Mouse (Mus musculus) embryonic facial prominence, embryonic 12.5 days (tissue): ENCODE data around the gene Canx. TPM values are rescaled to one million over a fixed set of nuclear protein-coding genes. Genes with fewer than 3 reads are reported as not detected.
A peak's percentile ranks its signal among the peaks of the same experiment; 100 is the strongest.

Source experiments
- ATAC-seq: fragments of 200-750 bp; cut with Nextera tagmentation; 2 replicates; pipeline ENCODE4 v1.8.0; 2017; ENCODE audit not compliant: insufficient number of reproducible peaks, insufficient read depth, low FRiP score, low TSS enrichment
- H3K27ac ChIP-seq: fragments of 300-500 bp; sonication (generic); 2 replicates; pipeline ENCODE4 v1.5.1; 2016; ENCODE audit warnings: mild to moderate bottlenecking
- H3K27me3 ChIP-seq: fragments of 300-500 bp; sonication (generic); 2 replicates; pipeline ENCODE4 v1.6.1; 2016; ENCODE audit warnings: mild to moderate bottlenecking, moderate library complexity
- H3K36me3 ChIP-seq: fragments of 300-500 bp; sonication (generic); 2 replicates; pipeline ENCODE4 v1.6.1; 2016; ENCODE audit warnings: mild to moderate bottlenecking
- H3K4me1 ChIP-seq: fragments of 300-500 bp; sonication (generic); 2 replicates; pipeline ENCODE4 v1.6.1; 2016
- H3K4me2 ChIP-seq: fragments of 300-500 bp; sonication (generic); replicated peaks from 2 replicates; pipeline ENCODE4 v1.6.1; 2016; ENCODE audit warnings: mild to moderate bottlenecking, moderate library complexity
- H3K4me3 ChIP-seq: fragments of 300-500 bp; sonication (generic); 2 replicates; pipeline ENCODE4 v1.5.1; 2016; ENCODE audit warnings: mild to moderate bottlenecking
- H3K9ac ChIP-seq: fragments of 300-500 bp; sonication (generic); 2 replicates; pipeline ENCODE4 v1.6.1; 2016; ENCODE audit warnings: mild to moderate bottlenecking, moderate library complexity
- H3K9me3 ChIP-seq: fragments of 300-500 bp; sonication (generic); 2 replicates; pipeline ENCODE4 v1.6.1; 2016; ENCODE audit warnings: mild to moderate bottlenecking, moderate library complexity
- WGBS: fragments of 180-500 bp; shearing (Covaris S2); methylation state at CpG from one replicate; pipeline ENCODE4 v1.1.7; 2016; 5-methylcytosine and 5-hydroxymethylcytosine counted together
- polyA plus RNA-seq: library from polyadenylated mRNA; unstranded; fragments of >200 nt; fragmentation: Nextera tagmentation; extraction: Ambion mirVana; gene quantifications from 2 replicates; pipeline ENCODE4 v1.2.1, GENCODE M21; 2016

Canx gene
- polyA plus RNA-seq, 1 experiment from 2014 or later, result 307 TPM

DNA sequence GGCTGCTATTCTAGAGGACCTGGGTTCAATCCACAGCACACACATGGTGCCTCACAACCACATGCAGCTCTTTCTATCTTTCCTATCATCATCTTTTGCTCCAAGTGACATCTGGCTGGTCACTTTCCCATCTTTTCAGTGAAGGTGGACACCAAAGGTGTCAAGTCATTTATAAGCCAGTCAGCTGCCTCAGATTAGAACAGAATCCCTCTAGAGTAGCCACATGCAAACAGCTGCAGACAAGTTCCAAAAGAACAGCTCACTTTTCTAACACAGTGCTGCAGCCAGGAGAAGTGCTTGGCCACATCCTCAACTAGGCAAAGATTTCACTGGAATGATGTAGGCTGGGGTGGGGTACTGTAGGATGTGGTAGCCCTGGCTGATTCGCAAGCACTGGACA, 55.6 kb downstream of the Canx start:
- H3K27me3 ChIP-seq, result no peaks in the 10 kb centered on the region
- peaks cover 23% of the 10 kb centered on the region for H3K36me3 ChIP-seq
- no peaks in the 10 kb centered on the region for H3K4me1 ChIP-seq
- no peak overlapping the region for H3K4me3 ChIP-seq
- no peak for ATAC-seq
- H3K9ac ChIP-seq, result no peak overlapping the region
- H3K4me2 ChIP-seq, result no peak overlapping the region
- H3K27ac ChIP-seq, result no peak overlapping the region
- no peaks in the 10 kb centered on the region for H3K9me3 ChIP-seq
- 93% methylated on average over 1 of the region's 1 CpGs for WGBS

DNA sequence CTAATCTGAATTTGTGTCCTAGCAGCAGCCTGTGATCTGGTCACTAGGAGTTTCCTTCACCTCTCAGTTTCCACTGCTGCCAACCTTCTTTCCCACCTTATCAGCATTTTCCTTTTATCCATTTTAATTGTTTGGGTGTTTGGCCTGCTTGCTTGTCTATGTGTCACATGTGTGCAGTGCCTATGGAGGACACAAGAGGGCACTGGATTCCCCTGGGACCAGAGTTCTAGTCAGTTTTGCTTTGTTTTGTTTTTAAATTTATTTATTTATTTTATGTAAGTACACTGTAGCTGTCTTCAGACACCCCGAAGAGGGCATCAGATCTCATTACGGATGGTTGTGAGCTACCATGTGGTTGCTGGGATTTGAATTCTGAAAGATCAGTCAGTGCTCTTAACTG, 56.3 kb downstream of the Canx start:
- no peak overlapping the region for H3K4me3 ChIP-seq
- WGBS, result 75% methylated on average over 2 of the region's 2 CpGs
- H3K27ac ChIP-seq, result no peak overlapping the region
- no peaks in the 10 kb centered on the region for H3K4me1 ChIP-seq
- no peak overlapping the region for H3K9ac ChIP-seq
- H3K36me3 ChIP-seq, result peaks cover 29% of the 10 kb centered on the region
- ATAC-seq, result no peak
- H3K9me3 ChIP-seq, result no peaks in the 10 kb centered on the region
- no peak overlapping the region for H3K4me2 ChIP-seq
- no peaks in the 10 kb centered on the region for H3K27me3 ChIP-seq

DNA sequence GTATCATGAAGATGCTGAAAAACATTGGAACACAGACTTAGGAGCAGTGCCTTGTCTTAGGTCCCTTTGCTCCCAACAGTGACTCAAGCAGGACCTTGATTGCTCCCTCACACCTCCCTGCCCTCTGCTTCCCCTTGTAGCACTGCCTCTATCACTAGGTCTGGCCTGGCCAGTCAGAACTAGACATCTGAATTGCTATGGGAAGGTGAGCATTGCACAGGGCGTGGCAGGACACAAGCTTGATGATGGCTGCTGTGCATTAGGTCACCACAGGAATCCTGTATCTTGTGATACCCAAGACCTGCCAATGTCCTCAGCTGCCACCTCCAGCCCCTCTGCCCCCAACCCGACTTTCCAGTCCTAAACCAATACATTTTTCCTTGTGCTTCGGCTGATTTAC, 58.5 kb downstream of the Canx start:
- no peak overlapping the region for H3K27ac ChIP-seq
- 91% methylated on average over 3 of the region's 3 CpGs for WGBS
- ATAC-seq, result no peak
- H3K4me2 ChIP-seq, result no peak overlapping the region
- H3K4me1 ChIP-seq, result no peaks in the 10 kb centered on the region
- H3K27me3 ChIP-seq, result no peaks in the 10 kb centered on the region
- H3K36me3 ChIP-seq, result peaks cover 46% of the 10 kb centered on the region
- H3K9ac ChIP-seq, result no peak overlapping the region
- H3K9me3 ChIP-seq, result no peaks in the 10 kb centered on the region
- no peak overlapping the region for H3K4me3 ChIP-seq

DNA sequence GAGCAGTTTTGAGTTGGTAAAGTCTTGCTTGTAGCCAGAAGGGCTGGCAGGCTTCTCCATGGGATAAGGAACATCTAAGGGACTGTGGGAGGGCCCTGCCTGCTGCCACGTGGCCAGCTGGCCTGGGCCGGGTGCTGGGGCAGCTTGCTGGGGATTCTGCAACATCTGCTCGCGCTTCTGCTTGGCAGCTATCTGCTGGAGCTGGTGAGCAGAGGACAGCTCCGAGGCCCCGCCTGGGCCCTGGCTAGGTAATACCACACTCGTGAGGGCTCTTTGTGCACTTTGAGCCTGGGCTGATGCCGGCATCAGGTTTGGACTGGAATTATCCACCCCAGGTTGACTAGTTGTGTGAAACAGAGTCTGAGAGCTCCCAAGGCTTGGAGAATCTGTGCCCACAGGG, 59.5 kb downstream of the Canx start:
- H3K27me3 ChIP-seq, result no peaks in the 10 kb centered on the region
- no peak overlapping the region for H3K4me3 ChIP-seq
- H3K4me1 ChIP-seq, result no peaks in the 10 kb centered on the region
- no peak overlapping the region for H3K4me2 ChIP-seq
- no peak overlapping the region for H3K27ac ChIP-seq
- H3K9ac ChIP-seq, result no peak overlapping the region
- WGBS, result 91% methylated on average over 8 of the region's 8 CpGs
- H3K9me3 ChIP-seq, result no peaks in the 10 kb centered on the region
- no peak for ATAC-seq
- peaks cover 57% of the 10 kb centered on the region for H3K36me3 ChIP-seq

DNA sequence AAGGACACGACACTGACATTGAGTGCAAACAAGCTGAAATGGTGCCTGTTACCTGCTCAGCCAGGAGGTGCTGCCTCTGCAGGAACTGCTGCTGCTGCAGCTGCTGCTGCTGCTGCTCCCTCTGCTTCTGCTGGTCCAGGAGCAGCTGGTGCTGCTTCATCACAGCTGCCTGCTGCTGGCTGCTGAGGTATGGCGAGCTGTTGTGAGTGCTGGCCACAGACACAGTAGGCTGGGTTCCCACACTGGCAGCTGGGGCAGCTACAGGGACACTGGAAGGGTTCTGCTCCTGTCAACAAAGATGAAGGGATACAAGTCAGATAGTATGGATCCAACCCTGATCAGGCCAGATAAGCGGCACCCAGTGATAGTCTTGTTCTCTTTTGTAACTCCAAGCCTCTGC, 62.3 kb downstream of the Canx start:
- H3K4me1 ChIP-seq, result no peaks in the 10 kb centered on the region
- H3K27ac ChIP-seq, result no peak overlapping the region
- no peak for ATAC-seq
- H3K9ac ChIP-seq, result no peak overlapping the region
- H3K4me3 ChIP-seq, result no peak overlapping the region
- H3K4me2 ChIP-seq, result no peak overlapping the region
- H3K36me3 ChIP-seq, result peaks cover 83% of the 10 kb centered on the region
- H3K9me3 ChIP-seq, result no peaks in the 10 kb centered on the region
- 86% methylated on average over 3 of the region's 3 CpGs for WGBS
- H3K27me3 ChIP-seq, result no peaks in the 10 kb centered on the region

DNA sequence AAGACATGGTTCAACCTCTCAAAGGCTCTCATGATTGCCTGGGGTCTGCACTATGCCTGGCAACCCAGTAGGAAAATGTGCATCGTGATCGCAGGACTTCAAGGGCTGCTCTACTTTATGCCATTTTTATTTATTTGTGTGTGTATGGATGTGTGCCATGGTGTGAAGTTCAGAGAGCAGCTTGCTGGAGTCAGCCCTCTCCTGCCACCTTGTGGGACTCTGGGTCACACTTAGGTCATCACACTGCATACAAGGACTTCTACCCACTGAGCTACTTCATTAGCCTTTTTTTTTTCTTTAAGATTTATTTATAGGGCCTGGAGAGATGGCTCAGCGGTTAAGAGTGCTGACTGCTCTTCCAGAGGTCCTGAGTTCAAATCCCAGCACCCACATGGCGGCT, 63.5 kb downstream of the Canx start:
- 97% methylated on average over 4 of the region's 4 CpGs for WGBS
- ATAC-seq, result no peak

DNA sequence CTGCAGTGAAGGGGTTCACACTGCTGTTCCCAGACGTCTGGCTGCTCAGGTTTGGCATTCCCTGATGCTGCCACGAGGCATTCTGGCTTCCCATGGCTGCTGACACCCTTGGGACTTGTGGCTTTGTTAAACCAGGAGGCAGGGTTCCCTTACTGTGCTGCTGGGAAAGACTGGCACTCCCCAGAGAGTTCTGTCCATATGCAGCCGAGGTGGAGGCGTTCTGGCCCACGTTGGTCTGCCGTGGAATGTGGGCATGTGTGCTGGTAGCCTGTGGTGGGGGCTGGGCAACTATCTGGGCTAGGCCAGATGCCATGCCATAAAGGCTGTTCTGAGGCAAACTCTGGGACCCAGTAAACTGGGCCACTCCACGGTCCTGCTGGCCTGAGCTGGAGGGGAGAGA, 67.2 kb downstream of the Canx start:
- Histone ChIP-seq H3K36me3 (peaks cover 73% of the 10 kb centered on the region), H3K4me1 (no peaks in the 10 kb centered on the region), H3K9me3 (no peaks in the 10 kb centered on the region), H3K27me3 (no peaks in the 10 kb centered on the region), H3K4me2 (no peak overlapping the region), H3K27ac (no peak overlapping the region), H3K4me3 (no peak overlapping the region), H3K9ac (no peak overlapping the region)
- ATAC-seq, result no peak
- 84% methylated on average over 7 of the region's 7 CpGs for WGBS

More for the DNA sequence above, 63.5 kb downstream of the Canx start:
- Histone ChIP-seq H3K4me3 (no peak overlapping the region), H3K9ac (no peak overlapping the region), H3K4me1 (no peaks in the 10 kb centered on the region), H3K27me3 (no peaks in the 10 kb centered on the region), H3K36me3 (peaks cover 91% of the 10 kb centered on the region), H3K27ac (no peak overlapping the region), H3K9me3 (no peaks in the 10 kb centered on the region), H3K4me2 (no peak overlapping the region)

DNA sequence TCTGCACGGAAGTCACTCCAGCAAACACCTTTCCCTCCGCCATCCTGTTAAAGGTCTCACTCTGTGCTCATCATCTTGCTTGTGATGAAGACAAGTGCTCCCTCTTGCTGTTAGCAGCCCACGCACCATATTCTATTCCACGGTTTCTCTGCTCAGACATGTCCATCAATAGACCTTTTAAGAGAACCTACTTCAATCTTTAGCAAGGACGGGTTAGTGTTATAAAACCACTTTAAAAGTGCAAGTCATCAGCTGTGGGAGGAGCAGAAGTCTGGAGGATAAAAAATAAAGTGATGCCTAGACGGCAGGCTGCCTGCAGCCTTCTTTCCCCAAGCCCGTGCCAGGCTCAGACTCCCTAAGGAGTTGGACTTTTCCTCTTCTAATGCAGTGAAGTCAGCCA, 68.9 kb downstream of the Canx start:
- 90% methylated on average over 7 of the region's 7 CpGs for WGBS
- H3K36me3 ChIP-seq, result peaks cover 56% of the 10 kb centered on the region
- ATAC-seq, result no peak

DNA sequence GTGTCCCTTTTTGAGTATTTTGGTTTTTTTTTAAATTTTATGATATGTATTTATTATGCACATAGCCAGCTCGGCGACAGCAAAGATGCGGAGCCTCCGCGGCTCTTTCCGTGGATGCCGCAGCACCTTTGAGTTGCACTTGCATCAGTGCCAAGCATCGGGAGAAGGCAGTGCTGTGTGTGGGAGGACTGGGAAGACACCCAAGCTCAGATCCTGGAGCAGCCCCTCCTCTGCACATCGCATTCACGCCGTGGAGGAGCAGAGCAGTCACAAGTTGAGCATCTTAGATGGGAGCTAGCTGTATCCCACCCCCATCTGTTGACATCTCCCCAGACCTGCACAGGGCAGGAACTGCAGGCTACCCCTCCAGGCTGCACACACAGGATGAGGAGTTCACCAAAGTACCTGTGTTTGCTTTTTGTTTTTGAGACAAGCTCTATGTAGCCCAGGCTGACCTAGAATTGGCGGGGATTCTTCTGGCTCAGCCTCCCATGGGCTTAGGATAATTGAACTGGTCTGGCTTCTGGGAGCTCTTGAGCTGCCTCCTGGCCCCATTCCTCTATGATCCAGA, 71.4 kb downstream of the Canx start:
- Histone ChIP-seq H3K27me3 (no peaks in the 10 kb centered on the region), H3K4me1 (peaks cover 11% of the 10 kb centered on the region), H3K4me2 (no peak overlapping the region), H3K4me3 (no peak overlapping the region), H3K9ac (no peak overlapping the region), H3K9me3 (no peaks in the 10 kb centered on the region), H3K27ac (no peak overlapping the region), H3K36me3 (peaks cover 32% of the 10 kb centered on the region)
- 88% methylated on average over 12 of the region's 12 CpGs for WGBS
- ATAC-seq, result no peak

More for the DNA sequence above, 68.9 kb downstream of the Canx start:
- Histone ChIP-seq H3K27me3 (no peaks in the 10 kb centered on the region), H3K4me3 (no peak overlapping the region), H3K27ac (no peak overlapping the region), H3K4me2 (no peak overlapping the region), H3K9ac (no peak overlapping the region), H3K9me3 (no peaks in the 10 kb centered on the region), H3K4me1 (peaks cover 11% of the 10 kb centered on the region)

DNA sequence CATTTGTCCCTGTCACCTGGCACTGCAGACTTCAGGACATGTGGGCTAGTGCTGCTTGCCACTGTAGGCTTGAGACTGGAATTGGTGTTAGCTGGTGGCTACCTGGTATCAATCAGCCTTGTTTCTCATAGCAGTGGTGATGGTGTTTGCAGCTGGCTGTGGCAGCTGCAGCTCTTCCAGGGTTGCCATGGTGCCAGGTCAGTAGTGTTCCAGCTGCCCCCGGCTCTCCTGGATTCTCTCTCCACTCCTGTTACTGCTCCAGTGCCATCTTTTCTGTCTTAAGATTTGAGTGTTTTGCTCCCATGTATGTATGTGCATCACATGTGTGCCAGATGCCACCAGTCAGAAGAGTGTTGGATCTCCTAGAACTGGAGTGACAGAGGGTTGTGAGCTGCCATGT, 72.1 kb downstream of the Canx start:
- peaks cover 11% of the 10 kb centered on the region for H3K4me1 ChIP-seq
- no peak overlapping the region for H3K27ac ChIP-seq
- no peaks in the 10 kb centered on the region for H3K9me3 ChIP-seq
- WGBS, result 77% methylated on average over 1 of the region's 1 CpGs
- peaks cover 25% of the 10 kb centered on the region for H3K36me3 ChIP-seq
- H3K27me3 ChIP-seq, result no peaks in the 10 kb centered on the region
- ATAC-seq, result no peak
- no peak overlapping the region for H3K4me3 ChIP-seq
- H3K4me2 ChIP-seq, result no peak overlapping the region
- no peak overlapping the region for H3K9ac ChIP-seq

DNA sequence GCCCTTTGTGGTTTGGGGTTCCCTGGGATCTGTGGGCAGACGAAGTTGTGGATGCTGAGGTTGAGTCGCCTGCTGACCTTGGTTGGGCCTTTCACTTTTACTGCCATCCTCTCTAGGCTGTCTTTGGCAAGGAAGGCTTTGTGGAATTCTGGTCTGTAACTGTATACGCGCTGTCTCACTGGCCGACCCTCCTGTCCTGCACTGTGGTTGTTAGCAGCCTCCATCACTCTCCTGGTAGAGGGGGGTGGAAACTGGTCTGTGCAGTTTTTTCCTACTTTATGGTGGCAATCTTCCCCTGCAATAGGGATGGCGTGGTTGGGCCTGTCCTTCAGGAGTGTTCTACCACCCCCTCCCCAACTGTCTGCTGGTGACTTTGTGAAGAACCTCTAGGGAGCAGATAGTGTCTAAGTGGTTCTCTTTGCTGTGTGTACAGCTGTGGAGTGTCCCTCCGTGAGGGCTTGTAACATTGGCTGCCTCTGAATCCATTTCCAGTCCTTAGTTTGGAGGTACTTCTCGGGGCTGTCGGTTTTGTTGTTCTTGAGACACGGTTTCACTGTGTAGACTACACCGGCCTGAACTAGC, 72.7 kb downstream of the Canx start:
- peak; percentile 76; the same call in 1 of the 2 replicates for ATAC-seq
- peaks cover 11% of the 10 kb centered on the region for H3K4me1 ChIP-seq
- no peaks in the 10 kb centered on the region for H3K27me3 ChIP-seq
- no peaks in the 10 kb centered on the region for H3K9me3 ChIP-seq
- no peak overlapping the region for H3K4me2 ChIP-seq
- 53% methylated on average over 11 of the region's 11 CpGs for WGBS
- H3K9ac ChIP-seq, result no peak overlapping the region
- H3K36me3 ChIP-seq, result peaks cover 19% of the 10 kb centered on the region
- peak overlapping the region; percentile 67 for H3K27ac ChIP-seq
- H3K4me3 ChIP-seq, result no peak overlapping the region

DNA sequence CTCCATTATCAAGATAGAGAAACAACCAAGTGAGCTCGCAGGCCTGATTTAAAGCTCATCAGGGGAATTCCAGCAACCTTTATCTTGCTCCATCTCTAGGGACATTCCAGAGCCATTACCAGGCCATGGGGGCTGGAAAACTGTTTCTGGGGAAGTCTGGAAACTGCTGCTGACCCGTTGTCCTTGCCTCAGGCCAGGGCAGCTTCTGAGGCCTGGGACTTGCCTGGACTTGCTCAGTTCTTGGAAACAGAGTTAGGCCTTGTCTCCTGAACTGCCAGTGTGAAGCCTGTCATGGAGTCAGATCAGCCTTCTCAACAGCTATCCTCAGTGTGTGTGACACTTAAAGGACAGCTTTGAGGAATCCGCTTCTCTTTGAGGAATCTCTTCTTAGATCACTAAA, 73.3 kb downstream of the Canx start:
- no peak for ATAC-seq
- peak overlapping the region; percentile 67 for H3K27ac ChIP-seq

More for the DNA sequence above, 73.3 kb downstream of the Canx start:
- Histone ChIP-seq H3K9me3 (no peaks in the 10 kb centered on the region), H3K36me3 (peaks cover 14% of the 10 kb centered on the region), H3K4me3 (no peak overlapping the region), H3K27me3 (no peaks in the 10 kb centered on the region), H3K4me2 (no peak overlapping the region), H3K4me1 (peaks cover 11% of the 10 kb centered on the region), H3K9ac (no peak overlapping the region)
- WGBS, result 35% methylated on average over 3 of the region's 3 CpGs
